Mouse (Mus musculus): ENCODE measurements at regions not wholly inside any gene's neighbourhood (a gene's known extent, or its start where the extent isn't known, plus 50 kb on each side); places are given as distances from the start of the nearest gene placed in this dataset.

- no peak overlapping the region for H3K4me3 ChIP-seq (ENCODE audit: insufficient read depth in 1 of 2, low read depth in 2 of 2, low read length in 2 of 2)
- no peak for DNase-seq (ENCODE audit: low read depth in 3 of 3, low spot score in 3 of 3)
- no peak for ATAC-seq (ENCODE audit: insufficient read depth)
- H3K36me3 ChIP-seq (replicated peaks; ENCODE audit: control insufficient read depth, insufficient read depth, low read depth), result no peaks in the 10 kb centered on the region
- H3K9me3 ChIP-seq (ENCODE audit: control insufficient read depth, low read length), result no peaks in the 10 kb centered on the region
- H3K27me3 ChIP-seq (ENCODE audit: control insufficient read depth, insufficient read depth, low read length), result no peaks in the 10 kb centered on the region
- no peak overlapping the region for H3K27ac ChIP-seq
- TF ChIP-seq EP300 (IDR thresholded peaks at IDR 0.05; ENCODE audit: low read depth), result no peak
- TF ChIP-seq CTCF (IDR thresholded peaks at IDR 0.05; ENCODE audit: low read depth), result no peak
- 61% methylated on average over 2 of the region's 2 CpGs for WGBS (ENCODE audit: insufficient replicate concordance)
- H3K4me2 ChIP-seq (ENCODE audit: low read depth), result no peak overlapping the region
- H3K4me1 ChIP-seq (replicated peaks; ENCODE audit: control insufficient read depth in 2 of 2, insufficient read depth in 2 of 2, low read length in 1 of 2), result peaks cover 0 to 2% of the 10 kb centered on the region in 2 experiments; a peak in 2 of 4 replicates
- H3K9ac ChIP-seq (replicated peaks), result no peak overlapping the region
Measured at GRCm38 (mm10) chr1:72000741-72001140, 211.4 kb downstream of the Mreg start.

GRCm38 (mm10) chr1:71996828-71997227 lies 215.3 kb downstream of the Mreg start:
- no peaks in the 10 kb centered on the region for H3K27me3 ChIP-seq (ENCODE audit: control insufficient read depth, insufficient read depth, low read length)
- no peaks in the 10 kb centered on the region for H3K9me3 ChIP-seq (ENCODE audit: control insufficient read depth, low read length)
- H3K4me2 ChIP-seq (ENCODE audit: low read depth), result no peak overlapping the region
- H3K36me3 ChIP-seq (replicated peaks; ENCODE audit: control insufficient read depth, insufficient read depth, low read depth), result no peaks in the 10 kb centered on the region
- 49% methylated on average over 2 of the region's 2 CpGs for WGBS (ENCODE audit: insufficient replicate concordance)
- DNase-seq (ENCODE audit: low read depth in 3 of 3, low spot score in 3 of 3) (no peak), ATAC-seq (ENCODE audit: insufficient read depth) (no peak)
- no peaks in the 10 kb centered on the region for H3K4me1 ChIP-seq (replicated peaks; ENCODE audit: control insufficient read depth in 2 of 2, insufficient read depth in 2 of 2, low read length in 1 of 2)
- H3K9ac ChIP-seq (replicated peaks), result no peak overlapping the region
- H3K4me3 ChIP-seq (ENCODE audit: insufficient read depth in 1 of 2, low read depth in 2 of 2, low read length in 2 of 2), result no peak overlapping the region
- H3K27ac ChIP-seq, result no peak overlapping the region
- TF ChIP-seq EP300 (IDR thresholded peaks at IDR 0.05; ENCODE audit: low read depth), result no peak
- no peak for TF ChIP-seq CTCF (IDR thresholded peaks at IDR 0.05; ENCODE audit: low read depth)

GRCm38 (mm10) chr1:71996234-71996619 lies 215.9 kb downstream of the Mreg start:
- Histone ChIP-seq H3K9ac (replicated peaks) (no peak overlapping the region), H3K36me3 (replicated peaks; ENCODE audit: control insufficient read depth, insufficient read depth, low read depth) (no peaks in the 10 kb centered on the region), H3K4me1 (replicated peaks; ENCODE audit: control insufficient read depth in 2 of 2, insufficient read depth in 2 of 2, low read length in 1 of 2) (no peaks in the 10 kb centered on the region), H3K4me3 (ENCODE audit: insufficient read depth in 1 of 2, low read depth in 2 of 2, low read length in 2 of 2) (no peak overlapping the region), H3K4me2 (ENCODE audit: low read depth) (no peak overlapping the region), H3K9me3 (ENCODE audit: control insufficient read depth, low read length) (no peaks in the 10 kb centered on the region), H3K27me3 (ENCODE audit: control insufficient read depth, insufficient read depth, low read length) (no peaks in the 10 kb centered on the region), H3K27ac (no peak overlapping the region)
- ATAC-seq (ENCODE audit: insufficient read depth), result no peak
- DNase-seq (ENCODE audit: low read depth in 3 of 3, low spot score in 3 of 3), result no peak
- 73% methylated on average over 7 of the region's 7 CpGs for WGBS (ENCODE audit: insufficient replicate concordance)
- TF ChIP-seq CTCF (IDR thresholded peaks at IDR 0.05; ENCODE audit: low read depth), result no peak
- no peak for TF ChIP-seq EP300 (IDR thresholded peaks at IDR 0.05; ENCODE audit: low read depth)

GRCm38 (mm10) chr1:71995573-71996233 lies 216.4 kb downstream of the Mreg start:
- TF ChIP-seq EP300 (IDR thresholded peaks at IDR 0.05; ENCODE audit: low read depth) (no peak), CTCF (IDR thresholded peaks at IDR 0.05; ENCODE audit: low read depth) (no peak)
- Histone ChIP-seq H3K9ac (replicated peaks) (no peak overlapping the region), H3K4me1 (replicated peaks; ENCODE audit: control insufficient read depth in 2 of 2, insufficient read depth in 2 of 2, low read length in 1 of 2) (no peaks in the 10 kb centered on the region), H3K4me2 (ENCODE audit: low read depth) (no peak overlapping the region), H3K9me3 (ENCODE audit: control insufficient read depth, low read length) (no peaks in the 10 kb centered on the region), H3K36me3 (replicated peaks; ENCODE audit: control insufficient read depth, insufficient read depth, low read depth) (no peaks in the 10 kb centered on the region), H3K27ac (no peak overlapping the region), H3K27me3 (ENCODE audit: control insufficient read depth, insufficient read depth, low read length) (no peaks in the 10 kb centered on the region), H3K4me3 (ENCODE audit: insufficient read depth in 1 of 2, low read depth in 2 of 2, low read length in 2 of 2) (no peak overlapping the region)
- ATAC-seq (ENCODE audit: insufficient read depth) (no peak), DNase-seq (ENCODE audit: low read depth in 3 of 3, low spot score in 3 of 3) (no peak)
- WGBS (ENCODE audit: insufficient replicate concordance), result 70% methylated on average over 16 of the region's 16 CpGs

GRCm38 (mm10) chr1:71990936-71991335 lies 221.2 kb downstream of the Mreg start:
- Histone ChIP-seq H3K4me3 (ENCODE audit: insufficient read depth in 1 of 2, low read depth in 2 of 2, low read length in 2 of 2) (no peak overlapping the region), H3K9me3 (ENCODE audit: control insufficient read depth, low read length) (no peaks in the 10 kb centered on the region), H3K36me3 (replicated peaks; ENCODE audit: control insufficient read depth, insufficient read depth, low read depth) (no peaks in the 10 kb centered on the region), H3K27me3 (ENCODE audit: control insufficient read depth, insufficient read depth, low read length) (no peaks in the 10 kb centered on the region), H3K9ac (replicated peaks) (no peak overlapping the region), H3K4me2 (ENCODE audit: low read depth) (no peak overlapping the region), H3K4me1 (replicated peaks; ENCODE audit: control insufficient read depth in 2 of 2, insufficient read depth in 2 of 2, low read length in 1 of 2) (no peaks in the 10 kb centered on the region), H3K27ac (no peak overlapping the region)
- TF ChIP-seq EP300 (IDR thresholded peaks at IDR 0.05; ENCODE audit: low read depth), result no peak
- TF ChIP-seq CTCF (IDR thresholded peaks at IDR 0.05; ENCODE audit: low read depth), result no peak
- WGBS (ENCODE audit: insufficient replicate concordance), result 74% methylated on average over 3 of the region's 3 CpGs
- ATAC-seq (ENCODE audit: insufficient read depth) (no peak), DNase-seq (ENCODE audit: low read depth in 3 of 3, low spot score in 3 of 3) (no peak)
